Mouse (Mus musculus): ENCODE results near the gene Gsc2. TPM values are rescaled to one million over a fixed set of nuclear protein-coding genes. Genes with fewer than 3 reads are reported as not detected.
"Not testable (repeated sequence)": the region's sequence is repeated elsewhere in the genome, so short reads cannot be mapped to it uniquely, and the experiment has no call there.

Gene Gsc2
- not detected for total RNA-seq (2021)
- long read RNA-seq, experiment 1: 0 reads
- long read RNA-seq, experiment 2: 0 reads

DNA sequence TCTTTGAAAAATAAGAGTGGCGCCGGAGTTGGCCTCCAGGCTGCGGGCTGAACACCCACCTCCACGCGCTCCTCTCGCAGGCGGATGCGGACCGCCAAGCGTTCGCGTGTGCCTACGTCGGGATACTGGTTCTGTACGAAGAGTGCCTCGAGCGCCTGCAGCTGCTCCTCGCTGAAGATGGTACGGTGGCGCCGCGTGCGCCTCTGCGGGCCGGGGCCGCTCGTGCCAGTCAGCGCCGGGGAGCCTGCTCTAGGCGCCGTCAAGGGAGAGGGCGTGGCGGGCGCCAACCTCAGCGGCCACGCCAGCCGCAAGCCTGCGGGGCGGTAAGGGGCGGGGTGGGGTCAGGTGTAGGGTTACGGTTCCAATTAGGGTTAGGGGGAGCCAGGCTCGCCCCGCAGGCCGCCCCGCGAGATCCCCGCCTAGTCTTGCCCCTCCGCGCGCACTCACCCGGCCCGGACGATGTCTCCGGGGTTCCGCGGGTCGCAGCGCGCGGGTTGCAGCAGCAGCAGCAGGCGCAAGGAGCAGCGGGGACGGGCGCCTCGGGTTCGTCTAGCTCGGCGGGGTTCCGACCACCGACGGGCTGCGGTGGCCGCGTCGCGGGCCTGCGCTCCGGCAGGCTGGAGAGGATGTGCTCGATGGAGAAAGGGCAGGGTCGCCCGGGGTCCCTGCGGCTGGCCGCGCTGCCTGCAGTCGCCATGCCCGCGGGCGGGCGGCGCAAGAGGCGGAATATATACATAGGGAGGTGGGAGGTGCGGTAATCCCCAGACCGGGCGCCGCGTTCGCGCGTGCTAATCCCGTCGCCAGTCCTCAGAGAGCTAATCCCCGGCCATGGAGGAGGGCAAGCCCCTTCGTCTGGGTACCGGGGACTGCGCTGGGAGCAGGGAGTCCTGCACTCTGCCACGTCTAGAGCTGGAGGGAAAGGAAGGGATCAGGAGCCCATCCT lies at the start of gene Gsc2:
Gsc2 (minus strand) TSS at position 753 of the 943 bp plus-strand sequence.
- no peak for DNase-seq

DNA sequence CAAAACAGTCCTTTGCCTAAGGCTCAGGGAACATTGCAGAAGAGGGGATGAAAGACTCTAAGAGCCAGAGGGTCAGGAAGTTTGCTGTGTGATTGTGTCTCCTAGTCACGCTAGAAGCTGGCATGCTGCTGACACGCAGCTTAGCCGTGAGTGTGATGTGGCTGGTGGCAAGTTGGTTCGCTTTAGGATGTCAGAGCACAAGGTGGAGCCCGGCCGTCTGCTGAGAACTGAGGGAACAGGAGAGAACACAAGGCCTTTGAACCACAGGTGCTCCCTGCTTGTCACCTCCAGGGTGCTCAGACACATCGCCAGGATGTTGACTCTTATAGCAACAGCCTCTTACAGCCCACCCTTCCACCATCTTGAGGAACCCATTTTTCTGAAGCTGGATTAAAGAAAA lies 47.2 kb upstream of the Gsc2 start:
- DNase-seq: no peak

DNA sequence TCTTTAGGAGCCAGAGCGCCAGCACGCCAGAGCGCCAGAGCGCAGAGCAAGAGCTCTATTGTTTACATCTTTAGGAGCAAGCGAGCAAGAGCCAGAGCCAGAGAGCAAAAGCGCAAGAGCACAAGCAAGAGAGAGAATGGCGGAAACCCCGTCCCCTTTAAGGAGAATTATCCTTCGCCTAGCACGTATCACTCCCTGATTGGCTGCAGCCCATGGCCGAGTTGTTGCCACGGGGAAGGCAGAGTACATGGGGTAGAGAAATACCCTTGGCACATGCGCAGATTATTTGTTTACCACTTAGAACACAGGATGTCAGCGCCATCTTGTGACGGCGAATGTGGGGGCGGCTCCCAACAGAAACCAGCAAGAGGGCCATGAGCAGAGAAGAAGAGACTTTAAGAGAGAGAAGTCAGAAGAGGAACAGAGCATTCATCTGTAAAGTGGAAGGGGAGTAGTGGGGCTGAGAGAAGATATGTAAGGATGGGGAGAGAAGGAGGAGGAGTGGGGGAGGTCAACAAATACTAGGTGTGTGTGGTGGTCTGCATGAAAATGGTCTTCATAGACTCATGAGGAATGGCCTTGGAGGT lies 41.3 kb upstream of the Gsc2 start:
- not testable (repeated sequence) for DNase-seq

DNA sequence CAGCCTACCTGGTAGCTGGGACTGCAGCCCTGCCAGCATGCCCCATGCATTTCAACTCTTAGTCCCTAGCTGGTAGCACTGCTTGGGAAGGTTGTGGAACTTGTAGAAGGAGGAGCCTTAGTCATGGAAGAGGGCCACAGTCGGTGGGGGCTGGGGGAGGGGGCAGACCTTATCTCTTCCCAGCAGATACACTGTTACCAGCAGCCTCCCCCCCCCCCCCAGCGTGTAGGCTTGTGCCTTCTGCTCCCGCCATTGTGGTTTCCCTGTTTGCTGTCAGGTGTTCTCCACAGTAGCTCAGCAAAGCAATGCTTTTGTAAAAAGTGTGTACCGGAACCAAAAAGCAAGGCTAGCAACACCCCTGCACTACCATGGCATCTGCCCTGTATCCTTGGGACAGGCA lies 36.8 kb upstream of the Gsc2 start:
- DNase-seq: no peak

GRCm38 (mm10) chr16:17950068-17950467 lies 35.2 kb upstream of the Gsc2 start:
- DNase-seq: no peak

- no peak for DNase-seq
Observed at GRCm38 (mm10) chr16:17949421-17949877, 34.6 kb upstream of the Gsc2 start.

- DNase-seq: no peak
Observed at GRCm38 (mm10) chr16:17945081-17945831, 30.4 kb upstream of the Gsc2 start.

DNA sequence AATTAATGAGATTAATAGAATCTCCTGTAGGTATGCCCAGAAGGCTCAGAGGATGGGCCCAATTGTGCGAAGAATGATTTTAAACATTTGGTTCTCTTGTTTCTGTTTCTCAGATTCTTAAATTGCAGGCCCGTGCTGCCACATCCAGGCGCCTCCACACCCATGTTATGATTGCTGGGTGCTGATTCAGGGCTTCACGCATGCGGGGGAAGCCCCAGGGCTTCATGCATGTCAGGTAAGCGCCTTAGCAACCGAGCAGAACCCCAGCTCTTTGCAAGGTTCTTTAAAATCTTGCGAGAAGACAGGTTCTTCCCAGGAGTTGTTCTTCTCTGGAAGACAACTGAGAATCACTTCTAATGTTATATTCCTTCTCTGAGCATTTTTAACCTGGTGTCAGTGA lies 28.6 kb upstream of the Gsc2 start:
- DNase-seq: no peak

GRCm38 (mm10) chr16:17939255-17939751 lies 24.4 kb upstream of the Gsc2 start:
- DNase-seq: no peak

- DNase-seq: peak; percentile 40 to 56
Observed at GRCm38 (mm10) chr16:17938821-17939220, 24.0 kb upstream of the Gsc2 start.

DNA sequence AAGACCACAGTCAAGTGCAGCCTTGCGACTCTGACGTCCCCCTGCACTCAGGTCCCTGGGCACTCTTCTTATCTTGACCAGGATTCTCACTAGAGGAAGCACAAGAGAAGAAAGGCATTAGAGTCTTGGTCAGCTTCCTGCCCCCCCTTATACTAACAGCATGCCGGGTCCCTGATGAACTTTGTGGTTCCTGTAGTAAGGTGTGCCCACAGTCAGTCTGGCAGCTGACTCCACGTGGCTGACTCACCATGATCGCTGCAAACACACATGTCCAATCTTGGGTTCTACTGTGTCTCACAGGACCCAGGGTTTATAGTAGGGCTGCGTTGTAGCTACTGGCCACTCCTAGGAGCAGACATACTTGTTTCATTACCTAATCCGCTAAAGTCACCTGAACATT lies 23.3 kb upstream of the Gsc2 start:
- DNase-seq: no peak

DNA sequence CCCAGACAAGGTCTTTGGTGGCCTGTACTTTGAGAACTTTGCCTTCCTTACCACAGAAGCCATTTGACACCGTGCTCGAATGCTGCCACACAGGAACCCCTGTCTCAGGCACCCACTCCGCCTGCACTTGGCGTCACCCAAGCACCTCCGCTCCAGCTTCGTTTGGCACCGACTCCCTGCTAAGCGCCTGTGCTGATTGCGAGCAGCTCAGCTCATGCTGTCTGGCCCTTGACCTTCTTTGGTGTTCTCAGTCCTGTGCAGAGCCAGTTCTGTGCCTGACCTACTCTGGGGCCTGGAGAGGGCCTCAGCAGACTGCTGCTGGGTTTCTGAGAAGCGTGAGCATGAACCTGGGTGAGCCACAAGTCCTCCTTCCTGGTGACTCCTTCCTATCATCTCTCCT lies 21.9 kb upstream of the Gsc2 start:
- DNase-seq: no peak

- no peak for DNase-seq
Observed at GRCm38 (mm10) chr16:17934445-17934910, 19.6 kb upstream of the Gsc2 start.

DNA sequence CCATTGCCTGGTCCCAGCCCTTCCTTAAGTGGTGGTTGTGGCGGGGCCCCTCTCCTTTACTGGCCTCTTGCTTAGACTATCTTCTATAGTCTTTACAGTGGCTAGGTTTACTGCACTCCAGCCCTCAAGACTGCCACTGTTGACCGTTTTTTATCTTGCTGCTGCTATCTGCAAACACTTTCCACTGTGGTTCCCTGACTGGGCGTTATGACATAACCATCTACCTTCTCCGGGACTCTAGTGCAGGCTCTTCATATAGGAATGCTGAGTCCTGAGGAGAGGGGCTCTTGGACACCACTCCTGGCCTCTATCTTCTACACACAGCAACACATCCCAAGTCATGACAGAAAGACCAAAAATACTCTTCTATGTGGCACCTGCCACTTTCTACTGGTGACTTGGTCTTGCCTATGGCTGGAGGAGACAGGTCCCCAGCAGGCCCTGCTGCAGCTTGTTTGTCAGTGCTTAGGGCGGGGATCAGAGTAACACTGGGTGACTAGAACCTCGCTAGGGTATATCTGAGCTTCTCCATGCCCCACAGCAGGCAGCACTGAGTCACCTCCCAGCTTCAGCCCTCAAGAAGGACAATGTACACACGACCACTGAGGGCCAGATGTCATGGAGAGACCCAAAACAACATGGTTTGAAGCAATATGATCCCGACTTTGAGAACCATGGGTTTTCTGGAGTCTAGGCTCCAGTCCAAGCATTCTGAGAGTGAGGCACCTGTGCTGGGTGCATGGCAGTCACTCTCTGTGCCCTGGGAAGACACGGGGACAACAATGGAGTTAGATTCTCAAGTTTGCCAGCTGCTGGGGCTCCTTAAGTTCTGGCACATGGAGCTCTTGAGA lies 19.0 kb upstream of the Gsc2 start:
- DNase-seq: no peak

- no peak for DNase-seq
Observed at GRCm38 (mm10) chr16:17931906-17932460, 17.1 kb upstream of the Gsc2 start.

GRCm38 (mm10) chr16:17929631-17930030 lies 14.8 kb upstream of the Gsc2 start:
- DNase-seq: no peak

GRCm38 (mm10) chr16:17929211-17929610 lies 14.4 kb upstream of the Gsc2 start:
- DNase-seq: no peak

- peak; percentile 72 to 77 for DNase-seq
Observed at GRCm38 (mm10) chr16:17928627-17929104, 13.8 kb upstream of the Gsc2 start.

- peak; percentile 78 for DNase-seq
Observed at GRCm38 (mm10) chr16:17928087-17928580, 13.3 kb upstream of the Gsc2 start, which contains the start of gene Slc25a1. Gene Slc25a1, minus strand, starts transcription at chr16:17928219.

DNA sequence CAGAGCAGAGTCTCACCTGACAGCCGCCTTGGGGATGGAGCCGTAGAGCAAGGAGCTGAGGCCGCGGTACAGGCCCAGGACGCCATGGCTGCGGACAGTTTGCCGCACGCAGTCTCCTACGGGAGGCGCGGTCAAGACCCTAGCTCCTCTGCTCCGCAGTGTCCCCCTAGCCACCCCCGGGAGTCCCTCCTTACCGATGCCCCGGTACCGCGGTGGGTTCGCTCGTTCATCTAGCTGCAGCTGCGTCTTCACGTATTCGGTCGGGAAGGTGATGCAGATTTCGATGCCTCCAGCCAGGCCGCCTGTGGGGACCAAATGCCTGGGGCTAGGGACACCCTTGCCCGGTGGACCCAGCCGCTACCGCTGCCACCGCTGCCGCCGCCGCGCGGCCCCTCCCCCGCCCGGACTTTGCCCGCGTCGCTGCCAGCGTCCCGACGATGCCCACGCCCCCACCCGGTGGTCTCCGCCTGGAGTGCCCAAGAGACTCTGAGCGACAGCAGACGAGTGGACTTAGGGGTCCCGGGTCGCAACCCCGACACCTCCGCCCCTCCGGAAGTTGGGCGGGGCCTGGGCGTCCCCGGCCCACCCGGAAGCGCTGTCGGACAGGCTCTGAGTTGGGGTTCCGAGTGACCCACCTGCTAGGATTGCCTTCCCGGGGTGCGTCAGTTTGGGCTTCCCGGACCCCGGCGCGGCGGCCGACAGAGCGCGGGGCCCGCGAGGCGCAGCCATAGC lies 12.7 kb upstream of the Gsc2 start:
- DNase-seq: peak in 1 of 2 experiments; percentile 19

Measured in heart, adult 18-20 months (tissue).